Mouse (Mus musculus) forebrain, embryonic 14.5 days (tissue): ENCODE measurements around the gene Abhd11. TPM values are rescaled to one million over a fixed set of nuclear protein-coding genes. Genes with fewer than 3 reads are reported as not detected.

Source experiments
- ATAC-seq: fragments of 200-750 bp; cut with Nextera tagmentation; 2 replicates; pipeline ENCODE4 v1.8.0; 2017; ENCODE audit warnings: mild to moderate bottlenecking, moderate library complexity
- DNase-seq: peaks from one replicate; pipeline ENCODE4 v3.0.0-alpha.2; 2015; ENCODE audit warnings: low spot score
- H3K27ac ChIP-seq: fragments of 300-500 bp; sonication (generic); 2 replicates; pipeline ENCODE4 v1.5.1; 2014; ENCODE audit warnings: low read depth, mild to moderate bottlenecking, control low read depth, low read length, moderate library complexity
- H3K27me3 ChIP-seq: fragments of 300-500 bp; sonication (generic); replicated peaks from 2 replicates; pipeline ENCODE4 v1.6.1; 2014; ENCODE audit warnings: low read length, control low read depth, mixed read lengths; ENCODE audit not compliant: control insufficient read depth, insufficient read depth
- H3K36me3 ChIP-seq: fragments of 300-500 bp; sonication (generic); 2 replicates; pipeline ENCODE4 v1.6.1; 2014; ENCODE audit warnings: low read length, control low read depth; ENCODE audit not compliant: control insufficient read depth, insufficient read depth
- H3K4me1 ChIP-seq: fragments of 300-500 bp; sonication (generic); 2 replicates; pipeline ENCODE4 v1.6.1; 2014; ENCODE audit warnings: antibody characterized with exemption, low read length, control low read depth; ENCODE audit not compliant: control insufficient read depth, insufficient read depth
- H3K4me2 ChIP-seq: fragments of 300-500 bp; sonication (generic); 2 replicates; pipeline ENCODE4 v1.6.1; 2014; ENCODE audit warnings: mild to moderate bottlenecking, control low read depth, low read length
- H3K4me3 ChIP-seq: fragments of 300-500 bp; sonication (generic); 2 replicates; pipeline ENCODE4 v1.5.1; 2014; ENCODE audit warnings: low read depth, low read length, control low read depth
- H3K9ac ChIP-seq: fragments of 300-500 bp; sonication (generic); 2 replicates; pipeline ENCODE4 v1.6.1; 2014; ENCODE audit warnings: mild to moderate bottlenecking, low read length, control low read depth, moderate library complexity
- H3K9me3 ChIP-seq: fragments of 300-500 bp; sonication (generic); replicated peaks from 2 replicates; pipeline ENCODE4 v1.6.1; 2016; ENCODE audit warnings: low read length, control low read depth, mixed read lengths; ENCODE audit not compliant: control insufficient read depth
- WGBS: fragments of 180-500 bp; shearing (Covaris S2); extraction: QIAGEN DNeasy Blood & Tissue Kit; methylation state at CpG from one replicate; pipeline ENCODE4 v1.1.7; 2014; 5-methylcytosine and 5-hydroxymethylcytosine counted together
- polyA plus RNA-seq: library from polyadenylated mRNA; unstranded; fragments of >200 nt; fragmentation: Nextera tagmentation; extraction: Ambion mirVana; gene quantifications from 2 replicates; pipeline ENCODE4 v1.2.1, GENCODE M21; 2014

Gene Abhd11
- polyA plus RNA-seq, 1 experiment from 2014 or later: 66.9 TPM

GRCm38 (mm10) chr5:134970671-134971070 is 38.3 kb upstream of the Abhd11 start:
- Histone ChIP-seq H3K27me3 (no peaks in the 10 kb centered on the region), H3K4me1 (peaks cover 3% of the 10 kb centered on the region; the same call in 1 of the 2 replicates), H3K36me3 (no peaks in the 10 kb centered on the region), H3K4me2 (no peak overlapping the region), H3K9me3 (no peaks in the 10 kb centered on the region), H3K27ac (no peak overlapping the region), H3K4me3 (no peak overlapping the region), H3K9ac (no peak overlapping the region)
- 84% methylated on average over 8 of the region's 8 CpGs for WGBS
- DNase-seq (no peak), ATAC-seq (no peak)

GRCm38 (mm10) chr5:134973081-134973480 is 35.9 kb upstream of the Abhd11 start:
- no peak overlapping the region for H3K9ac ChIP-seq
- H3K27me3 ChIP-seq: no peaks in the 10 kb centered on the region
- H3K9me3 ChIP-seq: no peaks in the 10 kb centered on the region
- no peaks in the 10 kb centered on the region for H3K4me1 ChIP-seq
- no peak overlapping the region for H3K27ac ChIP-seq
- H3K4me3 ChIP-seq: no peak overlapping the region
- H3K36me3 ChIP-seq: no peaks in the 10 kb centered on the region
- no peak overlapping the region for H3K4me2 ChIP-seq
- DNase-seq (no peak), ATAC-seq (no peak)

GRCm38 (mm10) chr5:134973526-134973925 is 35.4 kb upstream of the Abhd11 start:
- Histone ChIP-seq H3K4me2 (no peak overlapping the region), H3K36me3 (no peaks in the 10 kb centered on the region), H3K9ac (no peak overlapping the region), H3K9me3 (no peaks in the 10 kb centered on the region), H3K4me3 (no peak overlapping the region), H3K4me1 (no peaks in the 10 kb centered on the region), H3K27me3 (no peaks in the 10 kb centered on the region), H3K27ac (no peak overlapping the region)
- ATAC-seq: no peak
- WGBS: 85% methylated on average over 7 of the region's 7 CpGs
- no peak for DNase-seq

- WGBS: 74% methylated on average over 7 of the region's 7 CpGs
- no peaks in the 10 kb centered on the region for H3K36me3 ChIP-seq
- no peak for ATAC-seq
Observed at GRCm38 (mm10) chr5:134974294-134974693, 34.7 kb upstream of the Abhd11 start.

GRCm38 (mm10) chr5:134974921-134975320 is 34.0 kb upstream of the Abhd11 start:
- Histone ChIP-seq H3K9ac (no peak overlapping the region), H3K4me3 (no peak overlapping the region), H3K4me1 (no peaks in the 10 kb centered on the region), H3K36me3 (no peaks in the 10 kb centered on the region), H3K27ac (no peak overlapping the region), H3K27me3 (no peaks in the 10 kb centered on the region), H3K4me2 (no peak overlapping the region), H3K9me3 (no peaks in the 10 kb centered on the region)
- WGBS: 55% methylated on average over 2 of the region's 2 CpGs
- DNase-seq (no peak), ATAC-seq (no peak)

More at GRCm38 (mm10) chr5:134974294-134974693, 34.7 kb upstream of the Abhd11 start:
- Histone ChIP-seq H3K9me3 (no peaks in the 10 kb centered on the region), H3K27ac (no peak overlapping the region), H3K9ac (no peak overlapping the region), H3K4me2 (no peak overlapping the region), H3K4me3 (no peak overlapping the region), H3K27me3 (no peaks in the 10 kb centered on the region), H3K4me1 (no peaks in the 10 kb centered on the region)
- DNase-seq: no peak

GRCm38 (mm10) chr5:134976164-134976563 is 32.8 kb upstream of the Abhd11 start:
- H3K9me3 ChIP-seq: no peaks in the 10 kb centered on the region
- no peaks in the 10 kb centered on the region for H3K27me3 ChIP-seq
- no peak for ATAC-seq
- no peak overlapping the region for H3K9ac ChIP-seq
- H3K4me1 ChIP-seq: no peaks in the 10 kb centered on the region
- H3K27ac ChIP-seq: no peak overlapping the region
- DNase-seq: no peak
- no peaks in the 10 kb centered on the region for H3K36me3 ChIP-seq
- 87% methylated on average over 2 of the region's 2 CpGs for WGBS
- H3K4me2 ChIP-seq: no peak overlapping the region
- no peak overlapping the region for H3K4me3 ChIP-seq

GRCm38 (mm10) chr5:134976577-134977250 is 32.2 kb upstream of the Abhd11 start:
- ATAC-seq: no peak

GRCm38 (mm10) chr5:134977837-134978236 is 31.1 kb upstream of the Abhd11 start:
- 89% methylated on average over 4 of the region's 4 CpGs for WGBS
- no peak overlapping the region for H3K9ac ChIP-seq
- H3K27ac ChIP-seq: no peak overlapping the region
- H3K36me3 ChIP-seq: no peaks in the 10 kb centered on the region
- DNase-seq: no peak
- no peaks in the 10 kb centered on the region for H3K27me3 ChIP-seq
- H3K9me3 ChIP-seq: no peaks in the 10 kb centered on the region
- H3K4me2 ChIP-seq: no peak overlapping the region
- no peak for ATAC-seq
- H3K4me3 ChIP-seq: no peak overlapping the region
- no peaks in the 10 kb centered on the region for H3K4me1 ChIP-seq

More at GRCm38 (mm10) chr5:134976577-134977250, 32.2 kb upstream of the Abhd11 start:
- Histone ChIP-seq H3K4me2 (no peak overlapping the region), H3K9me3 (no peaks in the 10 kb centered on the region), H3K27ac (no peak overlapping the region), H3K4me3 (no peak overlapping the region), H3K36me3 (no peaks in the 10 kb centered on the region), H3K27me3 (no peaks in the 10 kb centered on the region), H3K4me1 (no peaks in the 10 kb centered on the region), H3K9ac (no peak overlapping the region)
- no peak for DNase-seq
- 86% methylated on average over 14 of the region's 14 CpGs for WGBS

- Histone ChIP-seq H3K36me3 (no peaks in the 10 kb centered on the region), H3K4me3 (no peak overlapping the region), H3K27me3 (peaks cover 19% of the 10 kb centered on the region), H3K4me1 (no peaks in the 10 kb centered on the region), H3K9me3 (no peaks in the 10 kb centered on the region), H3K4me2 (no peak overlapping the region), H3K9ac (no peak overlapping the region), H3K27ac (no peak overlapping the region)
- no peak for ATAC-seq
- no peak for DNase-seq
- 72% methylated on average over 10 of the region's 10 CpGs for WGBS
Observed at GRCm38 (mm10) chr5:134981149-134981548, 27.8 kb upstream of the Abhd11 start.
